Mouse (Mus musculus): ENCODE results near the gene Pcnx4.

The Pcnx4 gene

GRCm38 (mm10) chr12:72612053-72612452 is 75.9 kb downstream of the Pcnx4 start:
- no peak for DNase-seq

GRCm38 (mm10) chr12:72620856-72621255 is 84.7 kb downstream of the Pcnx4 start:
- DNase-seq: peak in 1 of 2 experiments; percentile 1

GRCm38 (mm10) chr12:72621441-72621840 is 85.3 kb downstream of the Pcnx4 start:
- no peak for DNase-seq

GRCm38 (mm10) chr12:72622853-72623496 is 86.8 kb downstream of the Pcnx4 start:
- DNase-seq: no peak

- peak in 1 of 2 experiments; percentile 19 for DNase-seq
These were observed 92.6 kb downstream of the Pcnx4 start for GRCm38 (mm10) chr12:72628751-72629150.
